Mouse (Mus musculus) hindbrain, embryonic 15.5 days (tissue): Measurements from ENCODE around the gene Kmt5c. TPM values are rescaled to one million over a fixed set of nuclear protein-coding genes. Genes with fewer than 3 reads are reported as not detected.

ENCODE experiments used
- ATAC-seq: fragments of 200-750 bp; cut with Nextera tagmentation; 2 replicates; pipeline ENCODE4 v1.8.0; 2017; ENCODE audit warnings: low read depth, moderate number of reproducible peaks, moderate TSS enrichment; ENCODE audit not compliant: low FRiP score
- H3K27ac ChIP-seq: fragments of 300-500 bp; sonication (generic); replicated peaks from 2 replicates; pipeline ENCODE4 v1.5.1; 2015; ENCODE audit warnings: mild to moderate bottlenecking, inconsistent platforms
- H3K27me3 ChIP-seq: fragments of 300-500 bp; sonication (generic); 2 replicates; pipeline ENCODE4 v1.6.1; 2015; ENCODE audit warnings: control low read depth, inconsistent platforms
- H3K36me3 ChIP-seq: fragments of 300-500 bp; sonication (generic); 2 replicates; pipeline ENCODE4 v1.6.1; 2015; ENCODE audit warnings: control low read depth, inconsistent platforms
- H3K4me1 ChIP-seq: fragments of 300-500 bp; sonication (generic); replicated peaks from 2 replicates; pipeline ENCODE4 v1.6.1; 2015; ENCODE audit warnings: control low read depth, inconsistent platforms
- H3K4me2 ChIP-seq: fragments of 300-500 bp; sonication (generic); 2 replicates; pipeline ENCODE4 v1.6.1; 2015; ENCODE audit warnings: moderate library complexity, mild to moderate bottlenecking, inconsistent platforms
- H3K4me3 ChIP-seq: fragments of 300-500 bp; sonication (generic); 2 replicates; pipeline ENCODE4 v1.5.1; 2015; ENCODE audit warnings: mild to moderate bottlenecking, inconsistent platforms
- H3K9ac ChIP-seq: fragments of 300-500 bp; sonication (generic); 2 replicates; pipeline ENCODE4 v1.6.1; 2015; ENCODE audit warnings: inconsistent platforms
- H3K9me3 ChIP-seq: fragments of 300-500 bp; sonication (generic); 2 replicates; pipeline ENCODE4 v1.6.1; 2016; ENCODE audit warnings: control low read depth, inconsistent platforms
- WGBS: fragments of 180-500 bp; shearing (Covaris S2); methylation state at CpG from one replicate; pipeline ENCODE4 v1.1.7; 2015; 5-methylcytosine and 5-hydroxymethylcytosine counted together
- polyA plus RNA-seq: library from polyadenylated mRNA; unstranded; fragments of >200 nt; fragmentation: Nextera tagmentation; extraction: Ambion mirVana; gene quantifications from 2 replicates; pipeline ENCODE4 v1.2.1, GENCODE M21; 2015

Gene Kmt5c
- polyA plus RNA-seq, 1 experiment from 2014 or later: 61.8 TPM

- H3K36me3 ChIP-seq: peaks cover 36% of the 10 kb centered on the region
- no peaks in the 10 kb centered on the region for H3K9me3 ChIP-seq
- no peaks in the 10 kb centered on the region for H3K27me3 ChIP-seq
- no peak overlapping the region for H3K9ac ChIP-seq
- peaks cover 18% of the 10 kb centered on the region for H3K4me1 ChIP-seq
- H3K4me3 ChIP-seq: no peak overlapping the region
- 0 out of 2 replicates have a peak overlapping the region, but pooled peaks have one; percentile 84 for H3K4me2 ChIP-seq
- no peak overlapping the region for H3K27ac ChIP-seq
- ATAC-seq: no peak
- WGBS: 84% methylated on average over 3 of the region's 3 CpGs
Measured at GRCm38 (mm10) chr7:4794631-4795168, 54.8 kb downstream of the Kmt5c start.

DNA sequence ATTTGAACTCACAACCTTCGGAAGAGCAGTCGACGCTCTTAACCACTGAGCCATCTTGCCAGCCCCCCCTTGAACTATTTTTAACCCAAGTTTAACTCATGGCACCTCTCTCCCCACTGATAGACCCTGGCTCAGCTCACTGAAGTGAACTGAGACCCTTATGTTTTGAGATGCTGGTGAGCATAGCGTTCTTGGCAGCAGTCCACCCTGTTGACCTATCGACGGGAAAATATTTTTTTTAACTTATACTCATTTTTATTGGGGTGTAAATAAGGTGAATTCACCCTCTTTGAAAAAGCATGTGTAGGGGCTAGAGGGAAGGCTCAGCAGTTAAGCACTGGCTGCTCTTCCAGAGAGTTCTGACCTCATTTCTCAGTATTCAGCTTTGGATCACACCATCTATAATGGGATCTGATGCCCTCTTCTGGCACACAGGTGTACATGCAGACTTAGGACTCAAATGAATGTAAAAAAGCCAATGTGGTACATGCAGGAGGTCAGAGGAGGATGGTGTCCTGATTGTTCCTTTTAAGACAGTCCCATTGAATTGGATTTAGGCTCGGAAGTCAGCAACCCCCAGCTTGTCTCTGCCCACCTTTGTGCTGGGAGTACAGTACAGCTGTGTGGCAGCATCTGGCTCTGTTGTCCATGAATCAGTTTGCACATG is 56.0 kb downstream of the Kmt5c start:
- peaks cover 18% of the 10 kb centered on the region for H3K4me1 ChIP-seq
- WGBS: 69% methylated on average over 7 of the region's 7 CpGs
- no peak for ATAC-seq
- no peak overlapping the region for H3K27ac ChIP-seq
- H3K9ac ChIP-seq: no peak overlapping the region
- H3K36me3 ChIP-seq: peaks cover 36% of the 10 kb centered on the region
- no peaks in the 10 kb centered on the region for H3K27me3 ChIP-seq
- H3K4me3 ChIP-seq: no peak overlapping the region
- H3K9me3 ChIP-seq: no peaks in the 10 kb centered on the region
- no peak overlapping the region for H3K4me2 ChIP-seq

Other genes with a start within 250 kb of the Kmt5c start
- 49.3 and 49.9 TPM in 2 replicates for gene Ppp1r12c, start 238.4 kb upstream of the Kmt5c start, polyA plus RNA-seq
- gene Tnnt1, start 223.7 kb upstream of the Kmt5c start, polyA plus RNA-seq: 4.0 and 4.6 TPM in 2 replicates
- gene Tnni3, start 215.9 kb upstream of the Kmt5c start, polyA plus RNA-seq: 2.1 TPM in 2 replicates
- gene Dnaaf3, start 207.7 kb upstream of the Kmt5c start, polyA plus RNA-seq: 2.8 and 3.6 TPM in 2 replicates
- 99.6 and 117 TPM in 2 replicates for gene Syt5, start 192.6 kb upstream of the Kmt5c start, polyA plus RNA-seq
- gene Ptprh, start 136.1 kb upstream of the Kmt5c start, polyA plus RNA-seq: 1.2 and 1.3 TPM in 2 replicates
- gene Tmem86b, start 108.7 kb upstream of the Kmt5c start, polyA plus RNA-seq: 2.3 and 2.5 TPM in 2 replicates
- 10.0 and 10.2 TPM in 2 replicates for gene Ppp6r1, start 81.1 kb upstream of the Kmt5c start, polyA plus RNA-seq
- gene Hspbp1, start 55.0 kb upstream of the Kmt5c start, polyA plus RNA-seq: 168 and 171 TPM in 2 replicates
- gene Brsk1, start 49.5 kb upstream of the Kmt5c start, polyA plus RNA-seq: 7.1 and 8.7 TPM in 2 replicates
- gene Tmem150b, start 14.9 kb upstream of the Kmt5c start, polyA plus RNA-seq: 0.12 and 0.27 TPM in 2 replicates
- gene Cox6b2, start 13.0 kb downstream of the Kmt5c start, polyA plus RNA-seq: 24.1 and 28.1 TPM in 2 replicates
- not detected in 2 replicates for gene Fam71e2, start 31.2 kb downstream of the Kmt5c start, polyA plus RNA-seq
- 0.87 and 1.1 TPM in 2 replicates for gene Il11, start 42.7 kb downstream of the Kmt5c start, polyA plus RNA-seq
- gene Tmem190, start 42.8 kb downstream of the Kmt5c start, polyA plus RNA-seq: not detected in 2 replicates
- gene Tmem238, start 49.5 kb downstream of the Kmt5c start, polyA plus RNA-seq: 5.9 and 6.3 TPM in 2 replicates
- gene Rpl28, start 52.8 kb downstream of the Kmt5c start, polyA plus RNA-seq: 212 and 228 TPM in 2 replicates
- 269 and 295 TPM in 2 replicates for gene Ube2s, start 72.5 kb downstream of the Kmt5c start, polyA plus RNA-seq
- gene Shisa7, start 104.6 kb downstream of the Kmt5c start, polyA plus RNA-seq: 10.8 and 12.8 TPM in 2 replicates
- 3.2 and 4.1 TPM in 2 replicates for gene Isoc2b, start 130.1 kb downstream of the Kmt5c start, polyA plus RNA-seq
- 0.75 and 0.77 TPM in 2 replicates for gene Isoc2a, start 137.0 kb downstream of the Kmt5c start, polyA plus RNA-seq
- gene Gm36210, start 166.4 kb downstream of the Kmt5c start, polyA plus RNA-seq: 0.45 and 0.47 TPM in 2 replicates
- gene Zfp628, start 175.1 kb downstream of the Kmt5c start, polyA plus RNA-seq: 3.5 and 4.2 TPM in 2 replicates
- gene Nat14, start 181.9 kb downstream of the Kmt5c start, polyA plus RNA-seq: 35.3 and 35.8 TPM in 2 replicates
- 1.2 and 1.3 TPM in 2 replicates for gene Ssc5d, start 185.7 kb downstream of the Kmt5c start, polyA plus RNA-seq
- 0.12 and 0.18 TPM in 2 replicates for gene Sbk2, start 224.3 kb downstream of the Kmt5c start, polyA plus RNA-seq
- 0.49 and 0.62 TPM in 2 replicates for gene Sbk3, start 231.1 kb downstream of the Kmt5c start, polyA plus RNA-seq